Mouse (Mus musculus) fibroblast of lung, adult 2 months (primary cell): ENCODE results near the gene Rec8.
A peak's percentile ranks its signal among the peaks of the same experiment; 100 is the strongest.

Experiments
- DNase-seq: peaks from one replicate; pipeline ENCODE4 v3.0.0-alpha.2; 2011; ENCODE audit warnings: low read depth

Rec8 gene

GRCm38 (mm10) chr14:55617822-55618221 is at the start of gene Rec8:
Gene Rec8 (plus strand): TSS chr14:55618037.
- no peak for DNase-seq

GRCm38 (mm10) chr14:55570588-55570987 is 47.2 kb upstream of the Rec8 start:
- DNase-seq, result no peak

DNA sequence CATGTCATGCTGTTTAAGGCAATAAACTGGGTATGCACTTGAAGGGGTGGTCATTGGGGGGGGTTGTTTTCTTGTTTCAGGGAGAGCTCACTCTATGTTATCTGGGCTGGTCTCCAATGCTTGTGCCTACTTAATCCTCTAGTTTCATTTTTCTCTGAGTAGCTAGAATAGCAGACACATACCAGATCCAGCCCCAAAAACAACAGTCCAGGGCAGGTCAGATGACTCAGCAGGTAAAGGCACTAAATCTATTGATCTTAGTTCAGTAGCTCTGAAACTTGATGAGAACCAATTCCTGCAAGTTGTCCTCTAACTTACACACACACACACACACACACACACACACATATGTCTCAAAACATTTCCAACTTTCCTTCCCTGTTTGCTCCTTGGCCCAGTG is 46.1 kb upstream of the Rec8 start:
- no peak for DNase-seq

GRCm38 (mm10) chr14:55575302-55575701 is 42.5 kb upstream of the Rec8 start, which contains the start of gene Fitm1:
Gene Fitm1 (plus strand): TSS chr14:55575617.
- DNase-seq, result no peak

DNA sequence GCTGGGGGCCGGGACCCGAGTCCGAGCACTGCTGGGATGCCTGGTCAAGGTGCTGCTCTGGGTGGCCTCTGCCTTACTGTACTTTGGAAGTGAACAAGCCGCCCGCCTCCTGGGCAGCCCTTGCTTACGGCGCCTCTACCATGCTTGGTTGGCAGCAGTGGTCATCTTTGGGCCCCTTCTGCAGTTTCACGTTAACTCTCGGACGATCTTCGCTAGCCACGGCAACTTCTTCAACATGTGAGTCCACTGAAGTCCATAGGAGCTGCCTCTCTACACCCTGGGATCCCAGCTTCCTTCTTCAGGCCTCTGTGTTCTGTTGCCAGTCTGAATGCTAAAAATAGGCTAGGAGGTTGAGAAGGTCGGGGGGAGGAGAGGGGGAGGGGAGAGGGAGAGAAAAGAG is 42.1 kb upstream of the Rec8 start:
- DNase-seq, result no peak

GRCm38 (mm10) chr14:55576376-55576775 is 41.5 kb upstream of the Rec8 start:
- no peak for DNase-seq

DNA sequence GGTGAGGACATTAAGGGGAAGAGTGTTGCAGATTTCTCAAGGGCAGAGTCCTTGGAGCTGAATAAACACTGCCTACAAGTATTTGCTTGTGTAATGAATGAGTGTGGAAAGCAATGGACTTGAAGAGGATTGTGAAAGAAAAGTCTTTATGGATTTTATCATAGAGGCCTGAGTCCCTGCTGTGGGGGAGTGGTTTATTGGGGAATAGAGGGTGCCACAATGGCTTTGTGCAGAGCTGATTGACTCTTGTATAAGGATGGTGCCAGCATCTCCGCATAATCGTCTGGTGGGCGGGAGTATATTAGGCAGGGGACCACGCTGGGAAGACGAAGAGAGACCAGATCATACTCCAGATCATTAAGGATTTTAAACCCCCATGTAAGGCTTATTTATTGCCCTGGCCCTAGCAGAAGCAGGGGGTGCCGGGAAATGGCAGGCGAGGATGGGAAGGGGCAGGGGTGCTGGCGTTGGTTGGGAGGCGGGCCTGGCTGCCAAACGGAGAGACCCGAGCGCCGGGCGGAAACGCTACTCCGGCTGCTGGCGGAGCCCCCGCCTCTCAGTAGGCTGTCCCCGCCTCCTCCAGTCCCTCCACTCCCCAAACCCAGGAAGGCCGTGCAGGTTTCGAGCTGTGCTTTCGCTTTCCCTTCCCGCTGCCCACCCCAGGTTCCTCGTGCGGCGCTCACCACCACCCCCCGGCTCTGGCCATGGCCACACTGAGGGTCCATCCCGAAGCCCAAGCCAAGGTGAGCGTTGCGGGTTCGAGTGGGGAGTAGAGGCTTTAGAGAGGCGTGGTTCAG is 39.8 kb upstream of the Rec8 start, which contains the start of gene Psme1:
TSS of gene Psme1 (plus strand) at position 253 of the 797 bp plus-strand sequence.
- DNase-seq, result no peak

DNA sequence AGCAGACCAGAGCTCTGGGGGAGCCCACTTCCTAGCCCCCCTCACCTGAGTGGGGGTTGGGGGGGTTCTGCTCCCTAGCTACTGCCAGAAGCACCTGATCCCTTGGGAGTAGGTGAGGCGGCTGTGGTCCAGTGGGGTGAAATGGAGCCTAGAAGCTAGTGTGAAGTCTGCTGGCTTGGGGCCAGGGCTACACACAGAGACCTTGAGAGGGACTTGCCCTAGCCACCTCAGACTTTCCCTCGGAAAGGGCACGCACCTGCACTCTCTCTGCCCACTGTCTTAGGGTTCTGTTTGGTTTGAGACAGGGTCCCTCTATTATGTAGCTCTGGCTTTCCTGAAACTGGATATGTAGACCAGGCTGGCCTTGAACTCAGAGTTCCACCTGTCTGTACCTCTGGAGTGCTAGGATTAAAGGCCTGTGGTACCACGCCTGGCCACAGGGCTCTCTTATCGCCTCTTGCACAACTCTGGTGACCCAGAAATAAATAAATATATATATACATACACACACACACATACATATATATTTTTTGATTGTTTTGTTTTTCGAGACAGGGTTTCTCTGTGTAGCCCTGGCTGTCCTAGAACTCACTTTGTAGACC is 39.1 kb upstream of the Rec8 start:
- DNase-seq, result no peak

DNA sequence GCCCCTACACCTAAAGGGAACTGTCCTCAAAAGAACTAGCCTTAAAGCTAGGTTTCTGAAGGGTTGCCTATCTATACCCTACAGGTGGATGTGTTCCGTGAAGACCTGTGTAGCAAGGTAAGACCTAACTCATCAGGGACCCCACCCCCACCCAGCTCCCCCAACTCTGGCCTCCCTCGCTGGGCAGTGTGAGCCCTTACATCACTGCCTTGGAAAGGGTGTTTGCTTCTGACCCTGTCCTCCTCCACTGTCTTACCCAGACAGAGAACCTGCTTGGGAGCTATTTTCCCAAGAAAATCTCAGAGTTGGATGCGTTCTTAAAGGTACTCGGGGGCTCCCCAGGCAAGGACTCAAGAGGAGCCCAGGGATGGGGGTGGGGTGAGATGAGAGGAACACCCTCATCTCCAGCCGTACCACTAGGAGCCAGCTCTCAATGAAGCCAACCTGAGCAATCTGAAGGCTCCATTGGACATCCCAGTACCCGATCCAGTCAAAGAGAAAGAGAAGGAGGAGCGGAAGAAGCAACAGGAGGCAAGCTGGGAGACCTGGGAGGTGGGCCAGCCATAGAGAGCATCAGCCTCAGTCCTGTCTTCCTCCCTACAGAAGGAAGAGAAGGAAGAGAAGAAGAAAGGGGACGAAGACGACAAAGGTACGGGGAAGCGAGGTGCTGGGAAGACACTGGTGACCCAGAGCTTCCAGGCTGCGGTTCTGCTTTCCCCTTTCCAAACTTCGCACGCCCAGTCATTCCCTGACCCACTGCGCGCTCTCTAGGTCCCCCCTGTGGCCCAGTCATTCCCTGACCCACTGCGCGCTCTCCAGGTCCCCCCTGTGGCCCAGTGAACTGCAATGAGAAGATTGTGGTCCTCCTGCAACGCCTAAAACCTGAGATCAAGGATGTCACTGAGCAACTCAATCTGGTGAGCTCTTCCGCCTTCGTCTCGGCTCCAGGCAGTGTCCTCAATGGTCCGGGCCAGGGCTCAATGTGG is 38.0 kb upstream of the Rec8 start:
- DNase-seq, result no peak

DNA sequence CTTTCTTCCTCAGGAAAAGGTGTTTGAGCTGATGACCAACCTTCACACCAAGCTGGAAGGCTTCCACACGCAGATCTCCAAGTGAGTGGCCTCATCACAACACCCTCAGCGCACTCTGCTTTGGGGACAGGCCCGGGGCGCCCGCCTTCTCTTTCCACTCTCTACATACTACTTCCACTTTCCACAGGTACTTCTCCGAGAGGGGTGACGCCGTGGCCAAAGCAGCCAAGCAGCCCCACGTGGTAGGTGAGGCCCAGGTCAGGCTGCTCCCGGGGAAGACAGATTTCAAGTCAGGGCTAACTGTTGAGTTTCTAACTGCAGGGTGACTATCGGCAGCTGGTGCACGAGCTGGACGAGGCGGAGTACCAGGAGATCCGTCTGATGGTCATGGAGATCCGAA is 37.1 kb upstream of the Rec8 start:
- DNase-seq, result no peak

- no peak for DNase-seq
Observed at GRCm38 (mm10) chr14:55581981-55582681, 35.7 kb upstream of the Rec8 start.

GRCm38 (mm10) chr14:55584303-55584701 is 33.5 kb upstream of the Rec8 start:
- no peak for DNase-seq

- peak; percentile 58 for DNase-seq
Observed at GRCm38 (mm10) chr14:55584702-55585565, 32.9 kb upstream of the Rec8 start, which contains the start of gene Emc9. Gene Emc9 (minus strand): TSS chr14:55585302.

DNA sequence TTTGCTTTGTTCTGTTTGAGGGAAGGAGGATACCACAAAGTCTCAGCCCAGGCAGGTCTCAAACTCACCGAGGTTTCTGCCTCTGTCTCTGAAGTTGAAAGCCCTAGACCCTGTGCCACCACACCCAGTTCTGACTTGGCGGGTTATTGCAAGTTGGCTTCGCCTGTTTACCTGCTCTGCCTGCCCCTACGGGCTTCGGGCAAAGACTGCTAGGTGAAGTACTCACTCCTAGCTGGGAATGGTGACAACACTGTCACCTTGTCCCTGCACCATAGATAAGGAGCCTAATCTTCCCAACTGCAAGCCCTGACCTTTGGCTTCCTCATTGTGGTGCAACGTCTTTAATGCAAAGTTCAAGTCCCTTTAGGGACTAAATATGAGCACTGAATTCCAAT is 32.3 kb upstream of the Rec8 start:
- DNase-seq, result no peak

DNA sequence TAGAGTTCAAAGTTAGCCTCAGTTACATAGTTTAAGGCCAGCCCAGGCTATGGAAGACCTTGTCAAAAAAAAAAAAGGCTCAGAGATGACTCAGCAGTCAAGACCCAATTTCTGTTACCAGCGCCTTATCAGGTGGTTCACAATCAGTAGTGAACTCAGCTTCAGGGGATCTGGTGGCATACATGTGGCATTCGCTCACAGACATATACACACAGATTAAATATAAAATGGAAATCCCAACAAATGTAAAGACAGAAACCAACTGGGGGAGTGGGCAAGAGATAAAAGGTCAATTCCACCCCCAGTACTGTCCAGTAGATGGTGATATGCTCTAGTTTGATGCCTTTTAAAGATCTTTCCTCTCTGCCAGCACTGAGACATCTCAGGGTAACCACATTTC is 31.7 kb upstream of the Rec8 start:
- DNase-seq, result no peak

DNA sequence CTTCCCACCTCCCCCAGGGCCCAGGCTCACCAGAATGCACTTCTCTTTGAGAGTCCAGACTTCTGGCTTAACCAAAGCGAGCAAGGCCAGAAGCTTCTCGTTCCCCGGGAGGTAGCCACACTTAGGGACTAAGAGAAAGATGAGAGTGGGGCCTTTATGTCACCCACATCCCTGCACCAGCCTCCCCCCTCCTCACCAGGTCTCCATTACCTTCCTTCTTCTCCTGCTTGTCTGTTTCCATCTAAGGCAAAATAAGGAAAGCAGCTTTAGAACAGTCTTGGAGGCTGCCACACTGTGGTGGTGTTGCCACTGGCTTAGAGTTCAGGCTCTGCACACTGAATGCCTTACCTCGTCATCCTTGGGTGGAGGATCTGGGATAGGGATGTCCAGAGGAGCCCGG is 28.6 kb upstream of the Rec8 start:
- no peak for DNase-seq

- DNase-seq, result no peak
Observed at GRCm38 (mm10) chr14:55589771-55590448, 27.9 kb upstream of the Rec8 start.

GRCm38 (mm10) chr14:55590748-55591330 is 27.0 kb upstream of the Rec8 start, which contains the start of gene Psme2:
Gene Psme2 (minus strand): TSS chr14:55591113.
- DNase-seq, result peak; percentile 97

DNA sequence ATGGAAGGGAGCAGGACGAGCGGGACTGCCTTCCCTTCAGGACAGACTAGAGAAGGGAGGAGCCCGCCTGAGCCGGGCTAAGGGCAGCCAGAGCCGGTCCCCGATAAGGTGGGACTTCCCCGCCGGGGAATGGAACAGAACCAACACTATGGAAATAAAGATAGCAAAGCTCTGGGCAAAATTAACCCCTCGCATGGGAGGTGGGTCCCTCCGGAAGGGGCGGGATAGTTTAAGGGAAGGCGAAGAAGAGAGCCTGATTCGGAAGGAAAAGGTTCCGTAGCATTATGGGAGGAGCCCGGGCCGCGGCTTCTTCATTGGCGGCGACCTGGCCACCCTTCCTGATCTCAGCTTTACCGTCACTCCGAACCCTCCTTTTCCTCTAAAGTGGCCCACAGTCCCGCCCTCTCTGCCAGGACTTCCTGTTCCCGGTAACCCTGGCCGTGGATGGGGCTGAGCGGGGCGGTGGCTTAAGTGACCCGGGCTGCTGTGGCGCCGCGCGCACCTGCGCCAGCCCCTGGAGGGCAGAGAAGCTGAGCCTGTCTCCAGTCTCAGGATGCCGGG is 26.4 kb upstream of the Rec8 start, which contains the start of gene Rnf31:
TSS of gene Rnf31 (plus strand) at position 378 of the 561 bp plus-strand sequence.
- DNase-seq, result peak; percentile 86
